Mouse (Mus musculus): ENCODE data around the gene Dnaaf1. TPM values are rescaled to one million over a fixed set of nuclear protein-coding genes. Genes with fewer than 3 reads are reported as not detected.

The Dnaaf1 gene
- total and polyA plus RNA-seq, 3 experiments, result 0.39 TPM; not detected in 2

GRCm38 (mm10) chr8:119566367-119566766 lies 8.7 kb upstream of the Dnaaf1 start:
- H3K36me3 ChIP-seq (ENCODE audit: control insufficient read depth, insufficient read depth, low read length), result no peaks in the 10 kb centered on the region
- no peaks in the 10 kb centered on the region for H3K4me1 ChIP-seq (ENCODE audit: control insufficient read depth, insufficient read depth, low read length)
- TF ChIP-seq CTCF (IDR thresholded peaks at IDR 0.05) (no peak), EP300 (IDR thresholded peaks at IDR 0.05; ENCODE audit: insufficient read depth, low read depth, low read length) (no peak), POLR2A (IDR thresholded peaks at IDR 0.05; ENCODE audit: insufficient read depth, low read depth, low read length) (no peak)
- DNase-seq, result no peak
- H3K4me3 ChIP-seq, result no peak overlapping the region
- WGBS, result 67% methylated on average over 11 of the region's 11 CpGs
- intact Hi-C loops (cut with DNase I), result no loop called here
- H3K79me2 ChIP-seq (replicated peaks; ENCODE audit: control insufficient read depth, insufficient read depth, low read length), result peaks cover 6% of the 10 kb centered on the region; the same call in 1 of the 2 replicates
- H3K27me3 ChIP-seq (ENCODE audit: control insufficient read depth, insufficient read depth, low read length), result no peaks in the 10 kb centered on the region
- H3K27ac ChIP-seq, result no peak overlapping the region
- H3K9ac ChIP-seq (ENCODE audit: low read depth, low read length), result no peak overlapping the region

GRCm38 (mm10) chr8:119568251-119568650 lies 6.8 kb upstream of the Dnaaf1 start:
- DNase-seq, result no peak
- Histone ChIP-seq H3K9ac (ENCODE audit: low read depth, low read length) (no peak overlapping the region), H3K36me3 (ENCODE audit: control insufficient read depth, insufficient read depth, low read length) (no peaks in the 10 kb centered on the region), H3K4me3 (no peak overlapping the region), H3K27ac (no peak overlapping the region), H3K79me2 (replicated peaks; ENCODE audit: control insufficient read depth, insufficient read depth, low read length) (peaks cover 10% of the 10 kb centered on the region; the same call in 1 of the 2 replicates), H3K4me1 (ENCODE audit: control insufficient read depth, insufficient read depth, low read length) (no peaks in the 10 kb centered on the region), H3K27me3 (ENCODE audit: control insufficient read depth, insufficient read depth, low read length) (no peaks in the 10 kb centered on the region)
- intact Hi-C loops (cut with DNase I), result no loop called here
- WGBS, result 84% methylated on average over 9 of the region's 9 CpGs
- TF ChIP-seq POLR2A (IDR thresholded peaks at IDR 0.05; ENCODE audit: insufficient read depth, low read depth, low read length), result no peak
- TF ChIP-seq EP300 (IDR thresholded peaks at IDR 0.05; ENCODE audit: insufficient read depth, low read depth, low read length), result no peak
- no peak for TF ChIP-seq CTCF (IDR thresholded peaks at IDR 0.05)

GRCm38 (mm10) chr8:119568951-119569350 lies 6.1 kb upstream of the Dnaaf1 start:
- H3K27me3 ChIP-seq (ENCODE audit: control insufficient read depth, insufficient read depth, low read length), result no peaks in the 10 kb centered on the region
- intact Hi-C loops (cut with DNase I), result no loop called here
- TF ChIP-seq CTCF (IDR thresholded peaks at IDR 0.05), result no peak
- no peak for TF ChIP-seq POLR2A (IDR thresholded peaks at IDR 0.05; ENCODE audit: insufficient read depth, low read depth, low read length)
- no peak for TF ChIP-seq EP300 (IDR thresholded peaks at IDR 0.05; ENCODE audit: insufficient read depth, low read depth, low read length)
- no peaks in the 10 kb centered on the region for H3K36me3 ChIP-seq (ENCODE audit: control insufficient read depth, insufficient read depth, low read length)
- H3K4me3 ChIP-seq, result no peak overlapping the region
- no peaks in the 10 kb centered on the region for H3K4me1 ChIP-seq (ENCODE audit: control insufficient read depth, insufficient read depth, low read length)
- no peak for DNase-seq
- peaks cover 10% of the 10 kb centered on the region; the same call in 1 of the 2 replicates for H3K79me2 ChIP-seq (replicated peaks; ENCODE audit: control insufficient read depth, insufficient read depth, low read length)
- 73% methylated on average over 7 of the region's 7 CpGs for WGBS
- H3K27ac ChIP-seq, result no peak overlapping the region
- no peak overlapping the region for H3K9ac ChIP-seq (ENCODE audit: low read depth, low read length)

- no peaks in the 10 kb centered on the region for H3K4me1 ChIP-seq (ENCODE audit: control insufficient read depth, insufficient read depth, low read length)
- H3K27me3 ChIP-seq (ENCODE audit: control insufficient read depth, insufficient read depth, low read length), result no peaks in the 10 kb centered on the region
- no peak overlapping the region for H3K9ac ChIP-seq (ENCODE audit: low read depth, low read length)
- no peak for DNase-seq
- H3K4me3 ChIP-seq, result no peak overlapping the region
- H3K79me2 ChIP-seq (replicated peaks; ENCODE audit: control insufficient read depth, insufficient read depth, low read length), result peaks cover 12% of the 10 kb centered on the region; the same call in 1 of the 2 replicates
- TF ChIP-seq EP300 (IDR thresholded peaks at IDR 0.05; ENCODE audit: insufficient read depth, low read depth, low read length) (no peak), POLR2A (IDR thresholded peaks at IDR 0.05; ENCODE audit: insufficient read depth, low read depth, low read length) (no peak), CTCF (IDR thresholded peaks at IDR 0.05) (no peak)
- WGBS, result 71% methylated on average over 4 of the region's 4 CpGs
- intact Hi-C loops (cut with DNase I), result no loop called here
- no peak overlapping the region for H3K27ac ChIP-seq
- no peaks in the 10 kb centered on the region for H3K36me3 ChIP-seq (ENCODE audit: control insufficient read depth, insufficient read depth, low read length)
Observed at GRCm38 (mm10) chr8:119569881-119570280, 5.2 kb upstream of the Dnaaf1 start.

- DNase-seq, result no peak
- H3K4me1 ChIP-seq (ENCODE audit: control insufficient read depth, insufficient read depth, low read length), result no peaks in the 10 kb centered on the region
- H3K4me3 ChIP-seq, result no peak overlapping the region
- H3K9ac ChIP-seq (ENCODE audit: low read depth, low read length), result no peak overlapping the region
- H3K79me2 ChIP-seq (replicated peaks; ENCODE audit: control insufficient read depth, insufficient read depth, low read length), result peaks cover 12% of the 10 kb centered on the region; the same call in 1 of the 2 replicates
- no peak for TF ChIP-seq CTCF (IDR thresholded peaks at IDR 0.05)
- no peak for TF ChIP-seq POLR2A (IDR thresholded peaks at IDR 0.05; ENCODE audit: insufficient read depth, low read depth, low read length)
- no peak for TF ChIP-seq EP300 (IDR thresholded peaks at IDR 0.05; ENCODE audit: insufficient read depth, low read depth, low read length)
- no peaks in the 10 kb centered on the region for H3K36me3 ChIP-seq (ENCODE audit: control insufficient read depth, insufficient read depth, low read length)
- intact Hi-C loops (cut with DNase I), result no loop called here
- WGBS, result 73% methylated on average over 6 of the region's 6 CpGs
- H3K27ac ChIP-seq, result no peak overlapping the region
- no peaks in the 10 kb centered on the region for H3K27me3 ChIP-seq (ENCODE audit: control insufficient read depth, insufficient read depth, low read length)
Observed at GRCm38 (mm10) chr8:119571135-119571534, 3.9 kb upstream of the Dnaaf1 start.

- no peaks in the 10 kb centered on the region for H3K27me3 ChIP-seq (ENCODE audit: control insufficient read depth, insufficient read depth, low read length)
- no peak overlapping the region for H3K4me3 ChIP-seq
- no peak overlapping the region for H3K9ac ChIP-seq (ENCODE audit: low read depth, low read length)
- WGBS, result 83% methylated on average over 4 of the region's 4 CpGs
- no peak for DNase-seq
- H3K27ac ChIP-seq, result no peak overlapping the region
- no peaks in the 10 kb centered on the region for H3K36me3 ChIP-seq (ENCODE audit: control insufficient read depth, insufficient read depth, low read length)
- intact Hi-C loops (cut with DNase I), result no loop called here
- no peaks in the 10 kb centered on the region for H3K4me1 ChIP-seq (ENCODE audit: control insufficient read depth, insufficient read depth, low read length)
- TF ChIP-seq CTCF (IDR thresholded peaks at IDR 0.05) (no peak), POLR2A (IDR thresholded peaks at IDR 0.05; ENCODE audit: insufficient read depth, low read depth, low read length) (no peak), EP300 (IDR thresholded peaks at IDR 0.05; ENCODE audit: insufficient read depth, low read depth, low read length) (no peak)
- peaks cover 12% of the 10 kb centered on the region; the same call in 1 of the 2 replicates for H3K79me2 ChIP-seq (replicated peaks; ENCODE audit: control insufficient read depth, insufficient read depth, low read length)
Observed at GRCm38 (mm10) chr8:119572411-119572810, 2.6 kb upstream of the Dnaaf1 start.

All from heart, adult 2 months (tissue).